Mouse (Mus musculus): ENCODE measurements around the gene Stx8.

- TF ChIP-seq POLR2A (IDR thresholded peaks at IDR 0.05; ENCODE audit: insufficient read length, low read depth) (no peak), MYOG (IDR thresholded peaks at IDR 0.05; ENCODE audit: control insufficient read depth in 1 of 3, insufficient read depth in 1 of 3, insufficient read length in 2 of 3, low read depth in 2 of 3) (no peak)
These were observed 193.9 kb downstream of the Stx8 start for GRCm38 (mm10) chr11:68159867-68160266.

Measured in myocyte (in vitro differentiated cells).